Mouse (Mus musculus): ENCODE data around the gene Lrfn3. TPM values are rescaled to one million over a fixed set of nuclear protein-coding genes. Genes with fewer than 3 reads are reported as not detected.
A peak's percentile ranks its signal among the peaks of the same experiment; 100 is the strongest.

Lrfn3 gene
- total RNA-seq, 1 experiment, result 2.6 TPM

GRCm38 (mm10) chr7:30328379-30328778 is 34.2 kb downstream of the Lrfn3 start:
- no peaks in the 10 kb centered on the region for H3K36me3 ChIP-seq (ENCODE audit: control insufficient read depth, insufficient read depth, low read length, poor library complexity, severe bottlenecking)
- no peak for DNase-seq (ENCODE audit: low read depth, low spot score)
- H3K4me3 ChIP-seq (ENCODE audit: insufficient read depth in 1 of 2, low read depth in 1 of 2, low read length in 2 of 2, poor library complexity in 1 of 2, severe bottlenecking in 1 of 2), result no peak overlapping the region
- H3K9me3 ChIP-seq (ENCODE audit: control insufficient read depth, insufficient read depth, low read depth, low read length), result no peaks in the 10 kb centered on the region
- H3K4me1 ChIP-seq (ENCODE audit: control insufficient read depth in 2 of 2, insufficient read depth in 2 of 2, low read length in 2 of 2, poor library complexity in 1 of 2), result peaks cover 0 to 5% of the 10 kb centered on the region in 2 experiments; a peak in 1 of 4 replicates
- no peak overlapping the region for H3K27ac ChIP-seq (ENCODE audit: insufficient read depth, low read depth, low read length, poor library complexity, severe bottlenecking)
- no peak overlapping the region for H3K9ac ChIP-seq (ENCODE audit: insufficient read depth, low read depth, low read length, poor library complexity, severe bottlenecking)
- in situ Hi-C loops (cut with MboI; ENCODE audit: low sequenced_read_pairs in 2 of 2, unreplicated experiment in 2 of 2), result no loop called here
- TF ChIP-seq ZNF384 (IDR thresholded peaks at IDR 0.05; ENCODE audit: low read depth, low read length) (no peak), CHD2 (IDR thresholded peaks at IDR 0.05; ENCODE audit: low read depth, low read length) (no peak), MAFK (IDR thresholded peaks at IDR 0.05; ENCODE audit: insufficient read depth, low read depth, low read length) (no peak), HCFC1 (IDR thresholded peaks at IDR 0.05; ENCODE audit: borderline replicate concordance, insufficient read depth, low read length) (no peak), ZC3H11A (IDR thresholded peaks at IDR 0.05; ENCODE audit: borderline replicate concordance, low read depth, low read length) (no peak)

GRCm38 (mm10) chr7:30327140-30327539 is 35.4 kb downstream of the Lrfn3 start:
- Histone ChIP-seq H3K36me3 (ENCODE audit: control insufficient read depth, insufficient read depth, low read length, poor library complexity, severe bottlenecking) (no peaks in the 10 kb centered on the region), H3K27ac (ENCODE audit: insufficient read depth, low read depth, low read length, poor library complexity, severe bottlenecking) (no peak overlapping the region), H3K9me3 (ENCODE audit: control insufficient read depth, insufficient read depth, low read depth, low read length) (no peaks in the 10 kb centered on the region), H3K4me1 (ENCODE audit: control insufficient read depth in 2 of 2, insufficient read depth in 2 of 2, low read length in 2 of 2, poor library complexity in 1 of 2) (peaks cover 4 to 5% of the 10 kb centered on the region in 2 experiments; a peak in 2 of 4 replicates), H3K9ac (ENCODE audit: insufficient read depth, low read depth, low read length, poor library complexity, severe bottlenecking) (no peak overlapping the region), H3K4me3 (ENCODE audit: insufficient read depth in 1 of 2, low read depth in 1 of 2, low read length in 2 of 2, poor library complexity in 1 of 2, severe bottlenecking in 1 of 2) (no peak overlapping the region; a peak in 1 of 4 replicates)
- DNase-seq (ENCODE audit: low read depth, low spot score), result no peak
- TF ChIP-seq ZNF384 (IDR thresholded peaks at IDR 0.05; ENCODE audit: low read depth, low read length) (no peak), CHD2 (IDR thresholded peaks at IDR 0.05; ENCODE audit: low read depth, low read length) (no peak), HCFC1 (IDR thresholded peaks at IDR 0.05; ENCODE audit: borderline replicate concordance, insufficient read depth, low read length) (no peak), ZC3H11A (IDR thresholded peaks at IDR 0.05; ENCODE audit: borderline replicate concordance, low read depth, low read length) (no peak), MAFK (IDR thresholded peaks at IDR 0.05; ENCODE audit: insufficient read depth, low read depth, low read length) (no peak)
- in situ Hi-C loops (cut with MboI; ENCODE audit: low sequenced_read_pairs in 2 of 2, unreplicated experiment in 2 of 2), result no loop called here

GRCm38 (mm10) chr7:30326427-30326826 is 36.1 kb downstream of the Lrfn3 start:
- in situ Hi-C loops (cut with MboI; ENCODE audit: low sequenced_read_pairs in 2 of 2, unreplicated experiment in 2 of 2), result no loop called here
- Histone ChIP-seq H3K9ac (ENCODE audit: insufficient read depth, low read depth, low read length, poor library complexity, severe bottlenecking) (no peak overlapping the region), H3K9me3 (ENCODE audit: control insufficient read depth, insufficient read depth, low read depth, low read length) (no peaks in the 10 kb centered on the region), H3K4me1 (ENCODE audit: control insufficient read depth in 2 of 2, insufficient read depth in 2 of 2, low read length in 2 of 2, poor library complexity in 1 of 2) (peaks cover 4 to 5% of the 10 kb centered on the region in 2 experiments; a peak in 2 of 4 replicates), H3K36me3 (ENCODE audit: control insufficient read depth, insufficient read depth, low read length, poor library complexity, severe bottlenecking) (no peaks in the 10 kb centered on the region), H3K27ac (ENCODE audit: insufficient read depth, low read depth, low read length, poor library complexity, severe bottlenecking) (no peak overlapping the region), H3K4me3 (ENCODE audit: insufficient read depth in 1 of 2, low read depth in 1 of 2, low read length in 2 of 2, poor library complexity in 1 of 2, severe bottlenecking in 1 of 2) (no peak overlapping the region)
- no peak for DNase-seq (ENCODE audit: low read depth, low spot score)
- TF ChIP-seq CHD2 (IDR thresholded peaks at IDR 0.05; ENCODE audit: low read depth, low read length) (no peak), ZC3H11A (IDR thresholded peaks at IDR 0.05; ENCODE audit: borderline replicate concordance, low read depth, low read length) (no peak), ZNF384 (IDR thresholded peaks at IDR 0.05; ENCODE audit: low read depth, low read length) (no peak), HCFC1 (IDR thresholded peaks at IDR 0.05; ENCODE audit: borderline replicate concordance, insufficient read depth, low read length) (no peak), MAFK (IDR thresholded peaks at IDR 0.05; ENCODE audit: insufficient read depth, low read depth, low read length) (no peak)

- DNase-seq (ENCODE audit: low read depth, low spot score), result peak; percentile 87
- in situ Hi-C loops (cut with MboI; ENCODE audit: low sequenced_read_pairs in 2 of 2, unreplicated experiment in 2 of 2), result no loop called here
Measured at GRCm38 (mm10) chr7:30325364-30325763, 37.2 kb downstream of the Lrfn3 start.

More at GRCm38 (mm10) chr7:30325364-30325763, 37.2 kb downstream of the Lrfn3 start:
- Histone ChIP-seq H3K4me1 (ENCODE audit: control insufficient read depth in 2 of 2, insufficient read depth in 2 of 2, low read length in 2 of 2, poor library complexity in 1 of 2) (peaks cover 4 to 8% of the 10 kb centered on the region in 2 experiments; a peak in 2 of 4 replicates), H3K27ac (ENCODE audit: insufficient read depth, low read depth, low read length, poor library complexity, severe bottlenecking) (no peak overlapping the region), H3K9me3 (ENCODE audit: control insufficient read depth, insufficient read depth, low read depth, low read length) (no peaks in the 10 kb centered on the region), H3K36me3 (ENCODE audit: control insufficient read depth, insufficient read depth, low read length, poor library complexity, severe bottlenecking) (peaks cover 3% of the 10 kb centered on the region; the same call in 1 of the 2 replicates), H3K9ac (ENCODE audit: insufficient read depth, low read depth, low read length, poor library complexity, severe bottlenecking) (no peak overlapping the region), H3K4me3 (ENCODE audit: insufficient read depth in 1 of 2, low read depth in 1 of 2, low read length in 2 of 2, poor library complexity in 1 of 2, severe bottlenecking in 1 of 2) (no peak overlapping the region)
- TF ChIP-seq ZC3H11A (IDR thresholded peaks at IDR 0.05; ENCODE audit: borderline replicate concordance, low read depth, low read length) (peak; percentile 60), HCFC1 (IDR thresholded peaks at IDR 0.05; ENCODE audit: borderline replicate concordance, insufficient read depth, low read length) (no peak)

Measured in ES-E14 (cell line).